Mouse (Mus musculus): ENCODE data around the gene Hdlbp. TPM values are rescaled to one million over a fixed set of nuclear protein-coding genes. Genes with fewer than 3 reads are reported as not detected.
A peak's percentile ranks its signal among the peaks of the same experiment; 100 is the strongest.

Hdlbp gene
- polyA plus RNA-seq, 1 experiment from 2014 or later, result 82.5 TPM

DNA sequence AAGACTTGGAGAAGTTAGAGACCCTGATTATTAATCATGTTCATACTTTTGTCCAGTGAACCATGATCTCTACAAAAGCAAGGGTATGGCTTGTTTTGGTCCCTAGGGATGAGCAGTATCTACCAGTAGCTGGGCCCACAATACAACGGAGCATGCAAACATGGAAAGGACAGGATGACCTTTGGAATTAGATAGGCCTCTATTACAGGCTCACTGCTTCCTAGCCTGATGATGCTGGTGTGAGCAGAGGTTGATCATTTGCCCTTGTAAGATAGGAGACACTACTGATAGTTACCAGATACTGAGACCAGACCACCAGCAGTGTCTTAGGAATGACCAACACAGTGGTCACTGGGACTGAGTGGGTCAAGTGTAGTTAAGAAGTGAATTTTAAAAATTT is 39.3 kb downstream of the Hdlbp start:
- 98% methylated on average over 1 of the region's 1 CpGs for WGBS

DNA sequence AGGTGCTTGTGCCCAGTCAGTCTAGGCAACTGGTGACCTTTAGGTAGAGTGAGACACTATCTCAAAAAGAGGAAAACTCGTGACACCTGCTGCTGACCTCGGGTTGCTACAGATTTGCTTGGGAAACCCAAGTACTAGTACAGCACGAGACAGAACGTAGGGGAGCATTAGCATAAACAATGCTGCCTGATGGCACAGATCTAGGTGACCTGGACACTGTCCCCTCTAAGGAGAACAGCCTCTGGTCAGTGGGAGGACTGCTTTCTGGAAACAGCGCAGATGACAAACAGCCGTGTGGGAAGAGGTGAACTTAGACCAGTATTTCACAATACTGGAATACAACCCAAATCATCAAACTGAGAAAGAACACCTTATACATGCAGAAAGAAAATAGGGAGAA is 46.5 kb downstream of the Hdlbp start:
- 92% methylated on average over 6 of the region's 6 CpGs for WGBS
- no peak for ATAC-seq
- H3K27me3 ChIP-seq, result no peaks in the 10 kb centered on the region
- H3K4me3 ChIP-seq, result no peak overlapping the region
- no peaks in the 10 kb centered on the region for H3K9me3 ChIP-seq (replicated peaks)
- H3K4me2 ChIP-seq, result no peak overlapping the region
- peaks cover 67% of the 10 kb centered on the region for H3K36me3 ChIP-seq (ENCODE audit: poor library complexity, severe bottlenecking)
- no peaks in the 10 kb centered on the region for H3K4me1 ChIP-seq
- H3K27ac ChIP-seq, result no peak overlapping the region
- no peak overlapping the region for H3K9ac ChIP-seq

More for the DNA sequence above, 39.3 kb downstream of the Hdlbp start:
- Histone ChIP-seq H3K4me3 (no peak overlapping the region), H3K4me2 (no peak overlapping the region), H3K9ac (no peak overlapping the region), H3K27ac (no peak overlapping the region), H3K9me3 (replicated peaks) (no peaks in the 10 kb centered on the region), H3K27me3 (no peaks in the 10 kb centered on the region), H3K36me3 (ENCODE audit: poor library complexity, severe bottlenecking) (peaks cover 44% of the 10 kb centered on the region), H3K4me1 (peaks cover 8% of the 10 kb centered on the region)
- no peak for ATAC-seq

DNA sequence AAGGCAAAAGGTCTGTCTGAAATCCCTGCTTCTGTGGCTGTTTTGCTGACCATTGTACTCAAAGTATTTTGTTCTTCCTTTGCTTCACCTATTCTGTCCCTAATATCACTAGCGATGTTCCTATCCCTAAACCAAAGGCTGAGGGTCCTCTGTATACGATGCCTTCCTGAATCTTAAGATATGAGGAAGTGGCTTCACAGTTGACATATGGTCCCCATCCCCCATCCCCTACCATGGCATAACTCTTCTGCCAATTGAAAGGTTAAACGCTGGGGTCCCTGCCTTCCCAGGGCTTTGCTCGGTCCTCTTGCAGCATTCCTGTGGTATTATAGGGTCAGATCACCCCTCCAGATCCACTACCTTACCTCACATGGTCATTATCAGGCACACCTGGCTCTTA is 75.2 kb downstream of the Hdlbp start:
- Histone ChIP-seq H3K9me3 (replicated peaks) (no peaks in the 10 kb centered on the region), H3K27ac (no peak overlapping the region), H3K36me3 (ENCODE audit: poor library complexity, severe bottlenecking) (peaks cover 24% of the 10 kb centered on the region), H3K9ac (no peak overlapping the region), H3K27me3 (peaks cover 11% of the 10 kb centered on the region), H3K4me2 (no peak overlapping the region), H3K4me3 (no peak overlapping the region), H3K4me1 (no peaks in the 10 kb centered on the region)
- 86% methylated on average over 4 of the region's 4 CpGs for WGBS
- no peak for ATAC-seq

DNA sequence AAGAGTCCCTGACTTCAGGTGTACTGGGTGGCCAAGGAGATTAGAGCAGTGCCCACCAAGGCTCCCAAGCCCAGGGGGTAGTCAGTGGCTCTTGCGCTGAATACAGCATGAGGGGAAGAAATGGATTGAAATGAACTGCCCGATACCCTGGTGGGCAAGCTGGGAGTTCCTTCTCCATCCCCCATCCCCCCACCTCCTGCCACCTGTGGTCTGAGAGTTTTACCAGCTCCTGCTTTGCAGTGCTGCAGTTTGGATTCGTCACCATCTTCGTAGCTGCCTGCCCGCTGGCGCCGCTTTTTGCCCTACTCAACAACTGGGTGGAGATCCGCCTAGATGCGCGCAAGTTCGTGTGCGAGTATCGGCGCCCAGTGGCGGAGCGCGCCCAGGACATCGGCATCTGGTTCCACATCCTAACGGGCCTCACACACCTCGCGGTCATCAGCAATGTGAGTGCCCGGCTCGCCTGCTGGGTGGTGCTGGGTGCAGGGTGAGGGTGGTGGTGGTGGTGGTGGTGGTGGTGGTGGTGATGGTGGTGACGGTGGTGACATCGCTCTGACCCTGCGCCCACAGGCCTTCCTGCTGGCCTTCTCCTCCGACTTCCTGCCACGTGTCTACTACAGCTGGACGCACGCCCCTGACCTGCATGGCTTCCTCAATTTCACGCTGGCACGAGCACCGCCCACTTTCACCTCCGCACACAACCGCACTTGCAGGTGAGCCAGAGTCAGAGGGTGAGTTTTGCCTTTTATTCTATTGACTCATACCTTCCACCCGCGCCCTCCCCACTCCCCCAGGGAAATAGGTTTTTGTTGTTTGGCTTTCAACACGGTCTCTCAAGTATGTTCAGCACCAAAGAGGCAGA is 77.2 kb downstream of the Hdlbp start:
- Histone ChIP-seq H3K36me3 (ENCODE audit: poor library complexity, severe bottlenecking) (peaks cover 6% of the 10 kb centered on the region), H3K27ac (no peak overlapping the region), H3K9ac (no peak overlapping the region), H3K4me3 (no peak overlapping the region), H3K4me2 (peak overlapping the region; percentile 34), H3K4me1 (no peaks in the 10 kb centered on the region), H3K9me3 (replicated peaks) (no peaks in the 10 kb centered on the region), H3K27me3 (peaks cover 11% of the 10 kb centered on the region)
- ATAC-seq, result no peak
- WGBS, result 23% methylated on average over 38 of the region's 38 CpGs

- ATAC-seq, result no peak
- no peak overlapping the region for H3K27ac ChIP-seq
- no peak overlapping the region for H3K9ac ChIP-seq
- no peaks in the 10 kb centered on the region for H3K9me3 ChIP-seq (replicated peaks)
- no peak overlapping the region for H3K4me3 ChIP-seq
- no peaks in the 10 kb centered on the region for H3K27me3 ChIP-seq
- H3K4me1 ChIP-seq, result no peaks in the 10 kb centered on the region
- 70% methylated on average over 2 of the region's 2 CpGs for WGBS
- no peaks in the 10 kb centered on the region for H3K36me3 ChIP-seq (ENCODE audit: poor library complexity, severe bottlenecking)
- H3K4me2 ChIP-seq, result no peak overlapping the region
Measured at GRCm38 (mm10) chr1:93388906-93389305, 89.7 kb downstream of the Hdlbp start.

- H3K9me3 ChIP-seq (replicated peaks), result no peaks in the 10 kb centered on the region
- no peak overlapping the region for H3K9ac ChIP-seq
- no peak overlapping the region for H3K4me3 ChIP-seq
- no peaks in the 10 kb centered on the region for H3K27me3 ChIP-seq
- no peaks in the 10 kb centered on the region for H3K36me3 ChIP-seq (ENCODE audit: poor library complexity, severe bottlenecking)
- ATAC-seq, result no peak
- H3K4me2 ChIP-seq, result no peak overlapping the region
- H3K27ac ChIP-seq, result no peak overlapping the region
- 76% methylated on average over 2 of the region's 2 CpGs for WGBS
- no peaks in the 10 kb centered on the region for H3K4me1 ChIP-seq
Measured at GRCm38 (mm10) chr1:93387198-93387597, 91.4 kb downstream of the Hdlbp start.

DNA sequence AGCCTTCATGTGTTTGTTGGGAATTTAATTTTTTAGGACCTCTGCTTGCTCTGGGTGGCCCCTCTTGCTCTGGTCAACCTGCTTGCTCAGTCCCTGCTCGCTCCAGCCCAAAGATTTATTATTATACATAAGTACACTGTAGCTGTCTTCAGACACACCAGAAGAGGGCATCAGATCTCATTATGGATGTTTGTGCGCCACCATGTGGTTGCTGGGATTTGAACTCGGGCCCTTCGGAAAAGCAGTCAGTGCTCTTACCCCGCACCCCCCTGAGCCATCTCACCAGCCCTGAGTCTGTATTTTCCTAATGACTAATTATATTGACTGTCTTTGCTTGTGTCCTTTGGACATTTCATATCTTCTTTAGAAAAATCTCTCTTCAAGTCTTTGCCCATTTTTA is 99.5 kb downstream of the Hdlbp start:
- no peaks in the 10 kb centered on the region for H3K9me3 ChIP-seq (replicated peaks)

GRCm38 (mm10) chr1:93377307-93377706 is 101.3 kb downstream of the Hdlbp start:
- H3K27ac ChIP-seq, result no peak overlapping the region
- no peak for ATAC-seq
- no peak overlapping the region for H3K9ac ChIP-seq
- WGBS, result 87% methylated on average over 5 of the region's 5 CpGs
- H3K4me2 ChIP-seq, result no peak overlapping the region
- H3K9me3 ChIP-seq (replicated peaks), result no peaks in the 10 kb centered on the region
- no peak overlapping the region for H3K4me3 ChIP-seq
- H3K4me1 ChIP-seq, result no peaks in the 10 kb centered on the region
- H3K27me3 ChIP-seq, result no peaks in the 10 kb centered on the region
- H3K36me3 ChIP-seq (ENCODE audit: poor library complexity, severe bottlenecking), result no peaks in the 10 kb centered on the region

More for the DNA sequence above, 99.5 kb downstream of the Hdlbp start:
- H3K36me3 ChIP-seq (ENCODE audit: poor library complexity, severe bottlenecking), result no peaks in the 10 kb centered on the region
- no peak overlapping the region for H3K4me3 ChIP-seq
- H3K4me2 ChIP-seq, result no peak overlapping the region
- WGBS, result 72% methylated on average over 5 of the region's 5 CpGs
- no peaks in the 10 kb centered on the region for H3K4me1 ChIP-seq
- no peak for ATAC-seq
- no peaks in the 10 kb centered on the region for H3K27me3 ChIP-seq
- no peak overlapping the region for H3K27ac ChIP-seq
- H3K9ac ChIP-seq, result no peak overlapping the region

- no peak within 1 kb of the TSS for H3K4me2 ChIP-seq
- H3K9me3 ChIP-seq (replicated peaks), result no peaks in the 10 kb centered on the region
- H3K36me3 ChIP-seq (ENCODE audit: poor library complexity, severe bottlenecking), result 0 out of 2 replicates have a peak, but pooled peaks cover 4% of the 10 kb centered on the region
- H3K27ac ChIP-seq, result no peak within 1 kb of the TSS
- WGBS, result 76% methylated on average over 4 of the region's 4 CpGs
- H3K4me3 ChIP-seq, result no peak within 1 kb of the TSS
- no peak for ATAC-seq
- no peaks in the 10 kb centered on the region for H3K4me1 ChIP-seq
- H3K27me3 ChIP-seq, result no peaks in the 10 kb centered on the region
- H3K9ac ChIP-seq, result no peak within 1 kb of the TSS
Measured at GRCm38 (mm10) chr1:93373665-93374064, 105.0 kb downstream of the Hdlbp start, which contains the start of gene Ano7. Ano7 (plus strand) TSS chr1:93373930.

GRCm38 (mm10) chr1:93365641-93366040 is 113.0 kb downstream of the Hdlbp start:
- H3K27ac ChIP-seq, result no peak overlapping the region
- no peak overlapping the region for H3K9ac ChIP-seq
- H3K27me3 ChIP-seq, result no peaks in the 10 kb centered on the region
- H3K4me2 ChIP-seq, result no peak overlapping the region
- H3K4me1 ChIP-seq, result no peaks in the 10 kb centered on the region
- no peaks in the 10 kb centered on the region for H3K9me3 ChIP-seq (replicated peaks)
- 96% methylated on average over 6 of the region's 6 CpGs for WGBS
- no peak overlapping the region for H3K4me3 ChIP-seq
- peaks cover 67% of the 10 kb centered on the region for H3K36me3 ChIP-seq (ENCODE audit: poor library complexity, severe bottlenecking)
- no peak for ATAC-seq

- no peak for ATAC-seq
- H3K27ac ChIP-seq, result no peak overlapping the region
- H3K4me2 ChIP-seq, result no peak overlapping the region
- no peaks in the 10 kb centered on the region for H3K27me3 ChIP-seq
- peaks cover 91% of the 10 kb centered on the region for H3K36me3 ChIP-seq (ENCODE audit: poor library complexity, severe bottlenecking)
- WGBS, result 91% methylated on average over 4 of the region's 4 CpGs
- no peak overlapping the region for H3K9ac ChIP-seq
- no peak overlapping the region for H3K4me3 ChIP-seq
- H3K9me3 ChIP-seq (replicated peaks), result no peaks in the 10 kb centered on the region
- no peaks in the 10 kb centered on the region for H3K4me1 ChIP-seq
Measured at GRCm38 (mm10) chr1:93362661-93363060, 116.0 kb downstream of the Hdlbp start.
